Mouse (Mus musculus): Measurements from ENCODE around the gene Kcns3. TPM values are rescaled to one million over a fixed set of nuclear protein-coding genes. Genes with fewer than 3 reads are reported as not detected.
A peak's percentile ranks its signal among the peaks of the same experiment; 100 is the strongest.

Kcns3 gene
- polyA plus RNA-seq, 1 experiment from 2014 or later, result 0.39 TPM

GRCm38 (mm10) chr12:11155123-11155522 lies 4.3 kb upstream of the Kcns3 start:
- H3K27ac ChIP-seq (ENCODE audit: low read length), result no peak overlapping the region
- H3K4me3 ChIP-seq (replicated peaks; ENCODE audit: low read length), result no peak overlapping the region
- ATAC-seq, result no peak
- H3K27me3 ChIP-seq (replicated peaks; ENCODE audit: control insufficient read depth, insufficient read depth, low read length), result peaks cover 10% of the 10 kb centered on the region
- H3K9me3 ChIP-seq (ENCODE audit: control insufficient read depth, low read length), result no peaks in the 10 kb centered on the region
- WGBS, result 87% methylated on average over 1 of the region's 1 CpGs
- H3K4me1 ChIP-seq (replicated peaks; ENCODE audit: control insufficient read depth, insufficient read depth, low read length), result peaks cover 9% of the 10 kb centered on the region
- no peak overlapping the region for H3K9ac ChIP-seq (replicated peaks; ENCODE audit: low read depth, low read length)
- no peaks in the 10 kb centered on the region for H3K36me3 ChIP-seq (ENCODE audit: control insufficient read depth, insufficient read depth)
- H3K4me2 ChIP-seq (ENCODE audit: low read length), result no peak overlapping the region

DNA sequence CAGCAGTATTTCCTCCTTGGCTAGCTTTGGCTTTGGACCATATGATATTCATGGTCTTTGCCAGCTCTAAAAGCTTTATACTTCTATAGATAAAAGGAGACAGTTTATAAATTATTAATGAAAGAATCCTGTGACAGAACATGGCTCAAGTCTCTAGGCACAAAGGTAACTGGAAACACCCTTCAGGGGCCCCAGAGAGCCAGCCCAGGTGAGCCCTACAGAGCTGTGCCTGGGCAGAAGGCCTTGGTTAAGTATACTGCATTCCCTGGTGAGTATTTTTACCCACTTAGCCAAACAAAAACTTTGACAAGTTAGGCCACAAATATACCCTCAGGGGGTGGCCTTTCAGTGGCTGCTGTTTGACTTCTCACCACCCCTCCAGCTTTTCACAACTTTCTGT lies 2.7 kb upstream of the Kcns3 start:
- peaks cover 20% of the 10 kb centered on the region for H3K4me1 ChIP-seq (replicated peaks; ENCODE audit: control insufficient read depth, insufficient read depth, low read length)
- no peak overlapping the region for H3K27ac ChIP-seq (ENCODE audit: low read length)
- peaks cover 11% of the 10 kb centered on the region for H3K27me3 ChIP-seq (replicated peaks; ENCODE audit: control insufficient read depth, insufficient read depth, low read length)
- H3K4me2 ChIP-seq (ENCODE audit: low read length), result no peak overlapping the region
- H3K9me3 ChIP-seq (ENCODE audit: control insufficient read depth, low read length), result no peaks in the 10 kb centered on the region
- H3K9ac ChIP-seq (replicated peaks; ENCODE audit: low read depth, low read length), result no peak overlapping the region
- no peak overlapping the region for H3K4me3 ChIP-seq (replicated peaks; ENCODE audit: low read length)
- no peak for ATAC-seq
- H3K36me3 ChIP-seq (ENCODE audit: control insufficient read depth, insufficient read depth), result no peaks in the 10 kb centered on the region

GRCm38 (mm10) chr12:11150192-11150935 lies 492 bp downstream of the Kcns3 start:
- peak; percentile 75 for ATAC-seq
- Histone ChIP-seq H3K27ac (ENCODE audit: low read length) (no peak overlapping the region), H3K9ac (replicated peaks; ENCODE audit: low read depth, low read length) (peak overlapping the region; percentile 60), H3K9me3 (ENCODE audit: control insufficient read depth, low read length) (no peaks in the 10 kb centered on the region), H3K4me3 (replicated peaks; ENCODE audit: low read length) (peak overlapping the region; percentile 60), H3K27me3 (replicated peaks; ENCODE audit: control insufficient read depth, insufficient read depth, low read length) (peaks cover 16% of the 10 kb centered on the region), H3K4me2 (ENCODE audit: low read length) (peak overlapping the region; percentile 69), H3K36me3 (ENCODE audit: control insufficient read depth, insufficient read depth) (no peaks in the 10 kb centered on the region), H3K4me1 (replicated peaks; ENCODE audit: control insufficient read depth, insufficient read depth, low read length) (peaks cover 20% of the 10 kb centered on the region)
- 1% methylated on average over 58 of the region's 66 CpGs for WGBS

DNA sequence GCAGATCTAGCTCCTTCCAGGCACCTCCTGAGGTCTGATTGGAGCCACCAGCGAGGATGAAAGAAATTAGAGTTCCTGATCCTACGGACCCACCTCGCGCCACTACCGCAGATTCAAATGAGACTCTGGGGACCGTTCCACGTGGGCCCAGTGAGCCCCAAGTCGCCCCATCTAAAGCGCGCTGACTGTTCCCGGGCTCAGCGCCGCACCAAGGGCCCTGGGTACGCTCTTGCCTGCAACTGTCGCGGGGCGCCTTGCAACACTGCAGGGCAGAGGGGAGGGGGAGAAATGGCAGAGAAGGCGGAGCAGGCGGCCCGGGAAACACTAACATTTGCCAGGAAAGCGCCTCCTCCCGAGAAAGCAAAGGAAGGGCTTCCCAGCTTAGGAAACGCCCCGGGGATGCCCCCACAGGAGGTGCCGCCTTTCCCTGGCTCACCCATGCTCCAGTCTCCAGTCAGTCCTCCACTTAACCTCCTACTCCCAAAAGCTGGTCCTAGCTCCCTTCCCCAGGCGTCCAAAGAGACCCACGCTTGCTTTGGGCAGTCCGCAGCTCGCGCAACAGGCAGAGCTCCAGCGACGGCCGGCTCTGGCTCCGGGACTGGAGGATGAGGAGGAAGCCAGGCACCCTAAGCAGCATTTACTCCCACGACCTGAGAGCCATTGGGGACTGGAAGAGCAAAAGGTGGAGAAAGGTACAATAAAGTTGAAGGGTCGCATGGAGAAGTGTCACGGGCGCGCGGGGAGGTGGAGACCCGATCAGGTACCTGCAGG lies 1.2 kb downstream of the Kcns3 start:
- peak overlapping the region; percentile 60 for H3K4me3 ChIP-seq (replicated peaks; ENCODE audit: low read length)
- peak; percentile 88 for ATAC-seq
- H3K9ac ChIP-seq (replicated peaks; ENCODE audit: low read depth, low read length), result peak overlapping the region; percentile 60
- H3K27ac ChIP-seq (ENCODE audit: low read length), result no peak overlapping the region
- H3K9me3 ChIP-seq (ENCODE audit: control insufficient read depth, low read length), result no peaks in the 10 kb centered on the region
- H3K4me2 ChIP-seq (ENCODE audit: low read length), result peak overlapping the region; percentile 69
- H3K27me3 ChIP-seq (replicated peaks; ENCODE audit: control insufficient read depth, insufficient read depth, low read length), result peaks cover 16% of the 10 kb centered on the region
- H3K4me1 ChIP-seq (replicated peaks; ENCODE audit: control insufficient read depth, insufficient read depth, low read length), result peaks cover 20% of the 10 kb centered on the region
- H3K36me3 ChIP-seq (ENCODE audit: control insufficient read depth, insufficient read depth), result no peaks in the 10 kb centered on the region
- WGBS, result under 1% methylated on average over 39 of the region's 41 CpGs

DNA sequence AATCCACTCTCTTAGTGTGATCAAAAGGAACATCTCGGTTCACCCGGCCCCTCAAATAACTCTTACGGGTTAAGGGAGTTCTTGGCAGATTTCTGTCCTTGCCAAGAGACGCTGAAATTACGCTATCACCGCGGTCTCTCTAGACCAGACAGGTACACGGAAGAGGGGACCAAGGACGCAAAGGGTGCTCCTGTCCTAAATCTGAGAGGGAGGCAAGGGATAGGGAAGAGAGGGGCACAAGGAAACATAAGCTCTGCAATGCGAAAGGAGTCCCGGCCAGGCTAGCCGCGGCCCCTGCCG lies 1.8 kb downstream of the Kcns3 start:
- WGBS, result under 1% methylated on average over 14 of the region's 14 CpGs
- Histone ChIP-seq H3K4me1 (replicated peaks; ENCODE audit: control insufficient read depth, insufficient read depth, low read length) (peaks cover 20% of the 10 kb centered on the region), H3K9ac (replicated peaks; ENCODE audit: low read depth, low read length) (peak overlapping the region; percentile 60), H3K36me3 (ENCODE audit: control insufficient read depth, insufficient read depth) (no peaks in the 10 kb centered on the region), H3K4me3 (replicated peaks; ENCODE audit: low read length) (peak overlapping the region; percentile 60), H3K27me3 (replicated peaks; ENCODE audit: control insufficient read depth, insufficient read depth, low read length) (peaks cover 16% of the 10 kb centered on the region), H3K4me2 (ENCODE audit: low read length) (peak overlapping the region; percentile 69), H3K27ac (ENCODE audit: low read length) (no peak overlapping the region), H3K9me3 (ENCODE audit: control insufficient read depth, low read length) (no peaks in the 10 kb centered on the region)
- peak; percentile 43 for ATAC-seq

DNA sequence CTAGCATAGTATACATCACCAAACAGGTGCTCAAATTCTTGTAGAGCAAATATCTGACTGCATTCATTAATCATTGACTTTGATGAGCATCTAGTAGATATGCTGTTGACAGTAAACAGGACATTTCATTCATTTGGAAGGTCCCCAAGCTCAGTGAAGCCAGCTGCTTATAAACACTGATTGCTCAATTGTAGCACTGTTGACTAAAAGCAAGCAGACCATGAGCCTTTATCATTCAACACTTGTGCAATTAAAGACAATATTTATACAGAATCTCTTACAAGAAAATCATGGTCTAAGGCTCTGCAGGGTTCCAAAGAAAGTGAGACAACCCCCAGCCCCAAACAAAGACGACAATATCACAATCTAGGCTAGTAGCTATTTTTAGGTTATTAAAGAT lies 6.0 kb downstream of the Kcns3 start:
- H3K9me3 ChIP-seq (ENCODE audit: control insufficient read depth, low read length), result no peaks in the 10 kb centered on the region
- H3K27ac ChIP-seq (ENCODE audit: low read length), result no peak overlapping the region
- H3K27me3 ChIP-seq (replicated peaks; ENCODE audit: control insufficient read depth, insufficient read depth, low read length), result peaks cover 6% of the 10 kb centered on the region; the same call in 1 of the 2 replicates
- ATAC-seq, result no peak
- 50% methylated on average over 1 of the region's 1 CpGs for WGBS
- H3K9ac ChIP-seq (replicated peaks; ENCODE audit: low read depth, low read length), result no peak overlapping the region
- no peak overlapping the region for H3K4me3 ChIP-seq (replicated peaks; ENCODE audit: low read length)
- H3K4me2 ChIP-seq (ENCODE audit: low read length), result no peak overlapping the region
- H3K36me3 ChIP-seq (ENCODE audit: control insufficient read depth, insufficient read depth), result no peaks in the 10 kb centered on the region
- H3K4me1 ChIP-seq (replicated peaks; ENCODE audit: control insufficient read depth, insufficient read depth, low read length), result peaks cover 10% of the 10 kb centered on the region

DNA sequence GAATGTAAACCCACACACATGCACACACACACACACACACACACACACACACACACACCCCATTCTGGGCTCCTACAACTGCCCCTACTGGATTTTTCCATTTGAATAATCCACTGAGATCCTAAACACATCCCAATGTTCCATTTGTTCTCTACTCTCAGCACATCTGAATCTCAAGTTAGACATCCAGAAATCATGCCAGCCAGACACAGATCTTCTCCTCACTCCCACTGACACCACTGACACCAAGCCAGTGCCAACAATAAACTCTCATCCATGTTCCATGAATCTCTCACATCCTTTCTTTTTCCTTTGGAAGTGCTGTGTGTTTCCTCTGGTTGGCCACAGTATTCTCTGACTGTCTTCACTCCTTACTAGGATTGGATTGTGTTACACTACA lies 18.4 kb downstream of the Kcns3 start:
- Histone ChIP-seq H3K4me2 (ENCODE audit: low read length) (no peak overlapping the region), H3K36me3 (ENCODE audit: control insufficient read depth, insufficient read depth) (no peaks in the 10 kb centered on the region), H3K4me1 (replicated peaks; ENCODE audit: control insufficient read depth, insufficient read depth, low read length) (no peaks in the 10 kb centered on the region), H3K9ac (replicated peaks; ENCODE audit: low read depth, low read length) (no peak overlapping the region), H3K27ac (ENCODE audit: low read length) (no peak overlapping the region), H3K27me3 (replicated peaks; ENCODE audit: control insufficient read depth, insufficient read depth, low read length) (no peaks in the 10 kb centered on the region), H3K9me3 (ENCODE audit: control insufficient read depth, low read length) (no peaks in the 10 kb centered on the region), H3K4me3 (replicated peaks; ENCODE audit: low read length) (no peak overlapping the region)
- ATAC-seq, result no peak

GRCm38 (mm10) chr12:11129188-11129587 lies 21.7 kb downstream of the Kcns3 start:
- H3K27ac ChIP-seq (ENCODE audit: low read length), result no peak overlapping the region
- no peak overlapping the region for H3K9ac ChIP-seq (replicated peaks; ENCODE audit: low read depth, low read length)
- H3K36me3 ChIP-seq (ENCODE audit: control insufficient read depth, insufficient read depth), result no peaks in the 10 kb centered on the region
- no peaks in the 10 kb centered on the region for H3K27me3 ChIP-seq (replicated peaks; ENCODE audit: control insufficient read depth, insufficient read depth, low read length)
- no peak overlapping the region for H3K4me2 ChIP-seq (ENCODE audit: low read length)
- no peaks in the 10 kb centered on the region for H3K9me3 ChIP-seq (ENCODE audit: control insufficient read depth, low read length)
- no peaks in the 10 kb centered on the region for H3K4me1 ChIP-seq (replicated peaks; ENCODE audit: control insufficient read depth, insufficient read depth, low read length)
- WGBS, result 20% methylated on average over 3 of the region's 3 CpGs
- ATAC-seq, result no peak
- no peak overlapping the region for H3K4me3 ChIP-seq (replicated peaks; ENCODE audit: low read length)

DNA sequence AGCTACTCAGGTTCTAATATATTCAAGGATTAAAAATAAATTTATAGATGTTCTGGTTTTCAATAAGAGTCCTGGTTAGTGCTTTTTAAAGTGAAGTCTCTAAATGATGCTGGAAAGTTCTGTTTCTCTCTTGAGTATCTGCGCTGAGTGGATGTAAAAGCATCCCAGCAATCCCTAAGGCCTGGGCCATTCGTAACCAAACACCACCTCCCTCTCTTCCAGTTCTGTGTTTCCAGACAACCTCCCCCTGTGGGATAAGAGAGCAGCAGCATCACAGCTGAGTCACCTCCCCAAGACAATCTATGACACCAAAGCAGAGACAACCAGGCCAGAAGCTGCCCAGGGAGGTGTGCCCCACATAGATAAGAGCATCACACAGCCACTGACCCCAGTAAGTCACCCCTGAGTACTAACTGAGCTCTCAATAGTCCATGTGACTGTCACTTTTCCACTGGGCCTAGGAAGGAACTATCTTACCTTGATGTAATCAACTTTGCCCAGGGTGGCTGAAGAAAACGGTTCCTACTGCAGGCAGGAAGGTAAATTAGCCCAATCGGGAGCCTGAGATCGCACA lies 24.6 kb downstream of the Kcns3 start:
- no peak for ATAC-seq
- no peak overlapping the region for H3K4me3 ChIP-seq (replicated peaks; ENCODE audit: low read length)
- no peak overlapping the region for H3K27ac ChIP-seq (ENCODE audit: low read length)
- H3K9ac ChIP-seq (replicated peaks; ENCODE audit: low read depth, low read length), result no peak overlapping the region
- no peaks in the 10 kb centered on the region for H3K27me3 ChIP-seq (replicated peaks; ENCODE audit: control insufficient read depth, insufficient read depth, low read length)
- no peaks in the 10 kb centered on the region for H3K4me1 ChIP-seq (replicated peaks; ENCODE audit: control insufficient read depth, insufficient read depth, low read length)
- H3K36me3 ChIP-seq (ENCODE audit: control insufficient read depth, insufficient read depth), result no peaks in the 10 kb centered on the region
- 77% methylated on average over 5 of the region's 5 CpGs for WGBS
- H3K4me2 ChIP-seq (ENCODE audit: low read length), result no peak overlapping the region
- H3K9me3 ChIP-seq (ENCODE audit: control insufficient read depth, low read length), result no peaks in the 10 kb centered on the region
